Mouse (Mus musculus): ENCODE measurements around the gene Btbd3. TPM values are rescaled to one million over a fixed set of nuclear protein-coding genes. Genes with fewer than 3 reads are reported as not detected.

Gene Btbd3
- polyA plus RNA-seq, 1 experiment from 2014 or later = 25.6 TPM

DNA sequence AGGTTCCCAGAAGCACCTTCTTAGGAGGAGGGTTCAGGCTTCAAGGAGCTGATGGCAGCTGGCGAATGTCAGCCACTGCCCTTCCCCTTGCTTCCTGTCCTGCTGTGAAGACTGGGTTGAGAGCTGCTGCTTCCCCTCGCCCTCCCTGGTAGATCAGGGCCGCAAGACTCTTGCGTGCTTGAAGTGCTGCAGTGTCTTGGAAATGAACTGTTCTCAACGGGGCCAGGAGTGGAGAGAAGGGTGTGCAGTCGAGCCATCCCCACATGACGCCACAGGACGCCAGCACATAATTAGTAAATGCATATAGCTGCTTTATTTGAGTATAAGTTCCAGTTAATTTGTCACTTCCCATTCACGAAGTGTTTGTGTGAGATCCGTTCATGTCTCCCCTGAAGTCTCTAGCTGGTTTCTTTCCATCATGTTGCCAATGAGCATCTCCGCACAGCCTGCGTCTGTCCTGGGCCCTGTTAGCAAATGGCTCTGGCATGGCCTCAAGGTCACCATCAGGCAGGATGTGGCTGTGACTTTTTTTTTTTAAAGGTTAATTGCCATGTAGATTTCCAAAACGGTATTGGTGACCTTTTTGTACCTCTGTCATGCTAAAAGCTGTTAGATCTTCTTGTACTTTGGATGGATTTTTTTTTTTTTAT, 9.1 kb downstream of the Btbd3 start:
- H3K4me1 ChIP-seq = peaks cover 30% of the 10 kb centered on the region
- no peaks in the 10 kb centered on the region for H3K9me3 ChIP-seq
- no peaks in the 10 kb centered on the region for H3K27me3 ChIP-seq
- H3K4me2 ChIP-seq = no peak overlapping the region
- H3K4me3 ChIP-seq = no peak overlapping the region
- 36% methylated on average over 13 of the region's 13 CpGs for WGBS
- no peak for ATAC-seq (ENCODE audit: insufficient number of reproducible peaks, low FRiP score, low TSS enrichment, low read depth)
- no peak overlapping the region for H3K27ac ChIP-seq
- no peaks in the 10 kb centered on the region for H3K36me3 ChIP-seq
- H3K9ac ChIP-seq = no peak overlapping the region

DNA sequence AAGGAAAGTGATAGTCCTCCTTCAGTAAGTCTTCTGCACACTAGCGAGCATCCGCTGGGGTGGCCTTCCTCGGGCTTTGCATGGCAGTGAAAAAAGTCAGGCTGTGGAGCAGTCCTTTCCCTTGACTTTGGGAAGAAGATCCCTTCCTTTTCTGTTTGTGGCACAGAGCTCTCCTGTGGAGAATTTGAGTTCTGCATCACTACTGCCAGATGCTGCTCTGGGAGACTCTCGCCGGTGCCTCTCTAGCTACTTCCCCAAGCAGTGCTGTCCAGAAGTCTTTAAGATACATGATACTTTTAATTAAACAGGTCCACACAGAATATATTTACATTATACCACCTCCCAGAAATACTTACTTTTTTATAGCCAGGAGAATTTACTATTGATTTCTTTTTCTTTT, 10.3 kb downstream of the Btbd3 start:
- ATAC-seq (ENCODE audit: insufficient number of reproducible peaks, low FRiP score, low TSS enrichment, low read depth) = no peak
- Histone ChIP-seq H3K36me3 (no peaks in the 10 kb centered on the region), H3K4me2 (no peak overlapping the region), H3K27me3 (no peaks in the 10 kb centered on the region), H3K9ac (no peak overlapping the region), H3K9me3 (no peaks in the 10 kb centered on the region), H3K27ac (no peak overlapping the region), H3K4me3 (no peak overlapping the region), H3K4me1 (peaks cover 24% of the 10 kb centered on the region)
- WGBS = 67% methylated on average over 5 of the region's 5 CpGs

DNA sequence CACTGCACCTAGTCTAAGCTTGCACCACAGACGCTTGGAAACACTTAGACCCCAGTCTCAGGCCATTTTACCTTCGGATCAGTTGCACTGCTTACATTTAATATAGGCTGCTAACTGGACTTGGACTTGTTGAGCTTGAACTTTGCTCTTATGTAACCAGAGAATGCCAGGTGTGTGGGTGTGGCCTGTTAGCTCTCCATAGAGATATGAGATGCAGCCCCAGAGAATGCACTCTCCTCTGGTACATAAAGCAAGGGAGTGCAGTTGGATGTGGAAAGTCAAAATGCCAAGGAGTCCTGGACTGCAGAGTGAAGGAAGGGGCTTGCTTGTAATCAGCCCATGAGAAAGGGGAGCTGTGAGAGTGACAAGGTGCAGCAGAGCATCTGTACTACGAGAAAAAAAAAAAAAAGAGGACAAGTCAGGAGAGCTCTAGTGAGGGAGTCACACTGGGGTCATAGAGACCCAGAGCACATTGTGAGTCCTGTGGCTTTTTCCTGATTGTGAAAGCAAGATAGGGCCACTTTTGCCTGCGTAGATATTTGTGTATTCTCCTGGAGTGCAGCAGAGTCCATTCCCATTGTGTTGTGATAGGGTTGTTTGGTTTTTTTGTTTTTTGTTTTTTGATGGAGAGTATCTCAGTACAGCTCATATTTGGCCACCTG, 11.6 kb downstream of the Btbd3 start:
- WGBS = 56% methylated on average over 4 of the region's 4 CpGs
- H3K4me3 ChIP-seq = no peak overlapping the region
- H3K27me3 ChIP-seq = no peaks in the 10 kb centered on the region
- no peaks in the 10 kb centered on the region for H3K9me3 ChIP-seq
- ATAC-seq (ENCODE audit: insufficient number of reproducible peaks, low FRiP score, low TSS enrichment, low read depth) = no peak
- no peak overlapping the region for H3K27ac ChIP-seq
- no peak overlapping the region for H3K4me2 ChIP-seq
- no peak overlapping the region for H3K9ac ChIP-seq
- H3K36me3 ChIP-seq = no peaks in the 10 kb centered on the region
- peaks cover 28% of the 10 kb centered on the region for H3K4me1 ChIP-seq

DNA sequence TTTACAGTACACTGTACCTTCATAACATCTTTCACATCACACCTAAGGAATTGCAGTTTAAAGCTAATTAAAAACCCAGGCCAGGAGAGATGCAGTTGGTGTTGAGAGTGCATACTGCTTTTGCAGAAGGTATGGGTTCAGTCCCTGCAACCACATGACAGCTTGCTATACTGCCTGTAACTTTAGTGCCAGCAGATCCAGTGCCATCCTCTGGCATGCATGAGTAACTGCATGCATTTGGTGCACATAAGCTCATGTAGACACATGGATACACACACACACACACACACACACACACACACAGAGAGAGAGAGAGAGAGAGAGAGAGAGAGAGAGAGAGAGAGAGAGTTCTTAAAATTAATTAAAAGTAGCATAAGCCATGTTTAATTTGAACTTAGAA, 13.0 kb downstream of the Btbd3 start:
- Histone ChIP-seq H3K27ac (no peak overlapping the region), H3K27me3 (no peaks in the 10 kb centered on the region), H3K9me3 (no peaks in the 10 kb centered on the region), H3K4me3 (no peak overlapping the region), H3K36me3 (no peaks in the 10 kb centered on the region), H3K4me1 (peaks cover 28% of the 10 kb centered on the region), H3K9ac (no peak overlapping the region), H3K4me2 (no peak overlapping the region)
- no peak for ATAC-seq (ENCODE audit: insufficient number of reproducible peaks, low FRiP score, low TSS enrichment, low read depth)

DNA sequence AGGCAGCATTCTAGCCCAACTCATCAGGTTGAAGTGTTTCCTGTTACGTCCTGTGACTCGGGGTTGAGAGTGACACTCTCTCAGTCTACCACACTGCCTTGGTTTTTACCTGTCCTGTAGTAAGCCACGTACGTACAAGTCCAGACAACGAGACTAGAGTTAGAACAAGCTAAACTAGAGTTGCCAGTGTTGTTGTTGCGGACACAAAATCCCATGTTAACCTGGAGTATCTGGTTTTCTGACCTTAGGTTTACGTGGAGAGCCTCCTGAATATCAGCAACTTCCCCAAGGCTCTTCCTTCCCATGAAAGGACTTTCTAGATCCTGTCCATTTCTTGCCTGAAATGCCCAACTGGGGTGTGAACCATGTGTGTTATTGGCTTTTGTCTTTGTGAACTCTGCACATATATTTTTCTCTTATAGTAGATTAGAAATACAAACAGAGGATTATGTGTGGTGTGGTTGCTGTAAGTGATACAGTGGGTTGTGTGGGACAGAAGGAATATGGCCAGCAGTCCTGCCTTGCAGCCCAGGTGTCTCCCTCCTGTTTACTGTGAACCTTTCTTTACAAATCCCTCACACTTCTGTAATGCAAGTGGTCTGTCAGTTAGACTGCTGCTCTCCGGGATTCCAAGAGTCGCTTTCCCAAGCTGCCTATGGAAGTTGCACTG, 17.2 kb downstream of the Btbd3 start:
- H3K4me1 ChIP-seq = peaks cover 18% of the 10 kb centered on the region
- no peaks in the 10 kb centered on the region for H3K9me3 ChIP-seq
- WGBS = 75% methylated on average over 9 of the region's 9 CpGs

DNA sequence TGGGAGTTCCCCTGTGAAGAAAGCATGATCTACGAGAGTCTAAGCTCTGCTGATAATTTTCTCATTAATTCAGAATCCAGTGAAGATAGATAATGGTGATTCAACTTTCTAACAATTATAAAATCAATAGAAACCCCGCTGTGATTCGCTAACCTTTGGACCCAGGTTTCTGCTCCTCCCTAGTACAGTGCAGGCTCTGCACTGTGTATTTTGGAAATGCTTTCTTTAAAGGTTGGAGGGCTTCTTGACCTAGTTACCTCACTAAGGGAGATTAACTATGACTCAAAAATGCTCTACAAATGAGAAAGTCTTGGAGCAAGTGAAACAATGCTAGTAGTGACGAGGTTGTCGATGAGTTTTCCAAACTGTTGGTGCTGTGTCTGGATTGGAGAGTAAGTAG, 17.7 kb downstream of the Btbd3 start:
- no peaks in the 10 kb centered on the region for H3K27me3 ChIP-seq
- ATAC-seq (ENCODE audit: insufficient number of reproducible peaks, low FRiP score, low TSS enrichment, low read depth) = no peak
- WGBS = 83% methylated on average over 5 of the region's 5 CpGs
- H3K9me3 ChIP-seq = no peaks in the 10 kb centered on the region
- H3K4me3 ChIP-seq = no peak overlapping the region
- H3K27ac ChIP-seq = no peak overlapping the region
- H3K4me2 ChIP-seq = no peak overlapping the region
- no peak overlapping the region for H3K9ac ChIP-seq
- H3K4me1 ChIP-seq = peaks cover 23% of the 10 kb centered on the region
- H3K36me3 ChIP-seq = no peaks in the 10 kb centered on the region

More for the DNA sequence above, 17.2 kb downstream of the Btbd3 start:
- Histone ChIP-seq H3K4me3 (no peak overlapping the region), H3K4me2 (no peak overlapping the region), H3K9ac (no peak overlapping the region), H3K27ac (no peak overlapping the region), H3K27me3 (no peaks in the 10 kb centered on the region), H3K36me3 (no peaks in the 10 kb centered on the region)
- no peak for ATAC-seq (ENCODE audit: insufficient number of reproducible peaks, low FRiP score, low TSS enrichment, low read depth)

DNA sequence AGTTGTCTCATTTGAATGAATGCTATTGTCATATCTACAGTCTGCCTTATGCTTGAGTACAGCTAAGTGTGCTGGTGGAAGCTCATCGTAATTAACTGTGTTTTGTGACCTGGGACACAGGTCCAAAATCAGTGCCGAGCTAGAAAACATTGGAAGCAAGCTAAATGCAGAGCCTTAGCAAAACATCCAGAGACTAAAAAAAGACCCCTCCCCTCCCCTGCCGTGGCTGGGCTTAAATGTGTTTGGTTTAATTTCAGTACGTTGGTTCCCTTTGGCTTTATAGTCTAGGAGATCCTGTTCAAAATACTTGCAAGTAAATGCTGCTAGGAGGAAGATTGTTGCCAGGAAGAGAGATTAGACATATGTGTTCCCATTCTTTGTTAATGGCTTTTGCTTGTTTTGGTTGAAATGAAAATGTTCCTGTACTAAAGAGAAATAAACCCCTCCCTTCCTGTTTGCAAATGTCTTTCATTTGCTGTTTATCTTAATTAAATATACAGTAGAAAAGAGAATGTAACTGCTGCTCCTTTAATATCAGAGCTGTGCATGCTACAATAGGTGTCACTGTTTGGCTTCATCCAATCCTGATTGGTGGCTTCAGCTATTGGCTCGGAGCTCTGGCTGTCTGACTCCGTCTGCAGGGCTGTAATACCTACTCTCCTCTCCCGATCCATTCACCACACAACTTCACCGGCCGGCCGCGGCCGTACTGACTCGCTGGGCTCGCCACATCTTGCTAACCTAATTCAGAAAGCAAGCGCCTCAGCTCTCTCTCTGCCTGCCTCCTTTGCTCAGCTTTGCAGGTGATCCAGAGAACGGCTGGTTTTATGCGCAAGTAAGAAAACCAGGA, 21.7 kb downstream of the Btbd3 start:
- peak; percentile 79 for ATAC-seq (ENCODE audit: insufficient number of reproducible peaks, low FRiP score, low TSS enrichment, low read depth)
- H3K4me3 ChIP-seq = peak overlapping the region; percentile 47
- H3K27ac ChIP-seq = peak overlapping the region; percentile 90
- H3K4me2 ChIP-seq = peak overlapping the region; percentile 50
- no peaks in the 10 kb centered on the region for H3K27me3 ChIP-seq
- 8% methylated on average over 17 of the region's 17 CpGs for WGBS
- H3K36me3 ChIP-seq = no peaks in the 10 kb centered on the region
- peak overlapping the region; percentile 32 for H3K9ac ChIP-seq
- H3K9me3 ChIP-seq = no peaks in the 10 kb centered on the region
- H3K4me1 ChIP-seq = peaks cover 32% of the 10 kb centered on the region

DNA sequence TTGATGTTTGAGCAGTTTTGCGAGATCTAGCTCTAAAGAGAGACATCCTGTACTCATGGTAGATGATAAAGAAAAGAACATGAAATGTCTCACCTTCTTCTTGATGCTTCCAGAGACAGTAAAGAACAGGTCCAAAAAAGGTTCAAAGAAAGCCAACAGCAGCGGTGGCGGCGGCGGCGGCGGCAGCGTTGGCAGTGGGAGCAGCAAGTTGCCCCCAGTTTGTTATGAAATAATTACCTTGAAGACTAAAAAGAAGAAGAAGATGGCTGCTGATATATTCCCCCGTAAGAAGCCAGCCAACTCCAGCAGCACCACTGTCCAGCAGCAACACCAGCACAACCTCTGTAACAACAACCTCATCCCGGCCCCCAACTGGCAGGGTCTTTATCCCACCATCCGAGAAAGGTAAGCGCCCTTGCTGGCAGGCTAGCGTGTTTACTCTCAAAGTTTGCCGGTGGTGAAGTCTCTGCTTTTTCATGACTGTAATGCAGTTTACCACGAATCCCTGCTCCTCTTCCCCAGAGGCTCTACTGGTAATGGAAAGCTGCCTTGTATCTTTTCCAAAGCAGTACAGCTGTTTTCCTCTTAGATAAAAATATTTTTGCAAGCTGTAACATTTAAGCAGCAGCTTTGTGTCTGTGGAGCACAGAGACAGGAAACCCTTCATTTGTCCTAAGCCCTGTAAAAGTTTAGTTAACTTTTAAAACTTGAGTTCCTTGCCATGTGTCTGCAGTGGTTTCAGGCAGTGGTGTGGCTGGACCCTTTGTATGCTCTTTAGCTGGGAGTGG, 22.7 kb downstream of the Btbd3 start:
- Histone ChIP-seq H3K27me3 (no peaks in the 10 kb centered on the region), H3K27ac (peak overlapping the region; percentile 90), H3K4me2 (peak overlapping the region; percentile 50), H3K4me3 (peak overlapping the region; percentile 47), H3K36me3 (peaks cover 9% of the 10 kb centered on the region), H3K9me3 (no peaks in the 10 kb centered on the region), H3K4me1 (peaks cover 32% of the 10 kb centered on the region), H3K9ac (peak overlapping the region; percentile 32)
- WGBS = 43% methylated on average over 15 of the region's 15 CpGs
- no peak for ATAC-seq (ENCODE audit: insufficient number of reproducible peaks, low FRiP score, low TSS enrichment, low read depth)

DNA sequence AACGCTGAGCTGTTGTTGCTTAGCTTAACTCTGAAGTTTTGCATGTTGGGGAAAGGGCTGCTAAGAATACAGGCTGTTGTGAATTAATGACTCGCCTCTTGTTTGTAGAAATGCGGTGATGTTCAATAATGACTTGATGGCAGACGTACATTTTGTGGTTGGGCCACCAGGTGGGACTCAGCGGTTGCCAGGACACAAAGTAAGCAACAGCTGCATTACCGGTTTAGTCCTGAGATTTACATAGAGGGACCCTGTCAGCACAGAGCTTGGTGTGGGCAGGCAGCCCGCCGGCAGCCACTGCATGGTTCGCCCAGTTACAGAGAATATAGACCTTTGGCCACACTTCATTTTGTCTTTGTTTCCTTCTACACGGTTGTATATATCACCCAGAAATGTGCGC, 23.3 kb downstream of the Btbd3 start:
- peaks cover 14% of the 10 kb centered on the region for H3K36me3 ChIP-seq
- peak overlapping the region; percentile 50 for H3K4me2 ChIP-seq
- peak overlapping the region; percentile 32 for H3K9ac ChIP-seq
- 19% methylated on average over 11 of the region's 11 CpGs for WGBS
- H3K27ac ChIP-seq = peak overlapping the region; percentile 90
- H3K27me3 ChIP-seq = no peaks in the 10 kb centered on the region
- H3K9me3 ChIP-seq = no peaks in the 10 kb centered on the region
- no peak; the same call in 1 of the 2 replicates for ATAC-seq (ENCODE audit: insufficient number of reproducible peaks, low FRiP score, low TSS enrichment, low read depth)
- H3K4me1 ChIP-seq = peaks cover 32% of the 10 kb centered on the region
- H3K4me3 ChIP-seq = peak overlapping the region; percentile 47

DNA sequence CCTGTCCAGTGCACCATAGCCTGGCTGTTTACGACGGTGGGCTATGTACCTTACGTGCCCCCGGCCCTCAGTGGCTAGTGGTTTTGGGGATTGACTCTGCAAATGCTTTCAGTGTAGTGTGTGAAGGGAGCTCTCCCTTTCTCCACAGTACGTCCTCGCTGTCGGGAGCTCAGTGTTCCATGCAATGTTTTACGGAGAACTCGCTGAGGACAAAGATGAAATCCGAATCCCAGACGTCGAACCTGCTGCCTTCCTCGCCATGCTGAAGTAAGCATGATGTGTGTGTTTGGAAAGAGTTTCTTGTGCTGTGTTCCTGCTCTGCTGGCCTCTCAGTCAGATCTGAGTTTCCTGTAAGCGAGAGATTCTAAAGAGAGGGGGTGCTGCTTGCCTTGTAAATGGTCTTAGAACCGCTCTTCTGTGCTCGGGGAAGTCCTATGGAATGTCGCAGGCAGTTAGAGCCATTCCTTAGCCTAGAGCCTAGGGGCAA, 23.9 kb downstream of the Btbd3 start:
- Histone ChIP-seq H3K27ac (peak overlapping the region; percentile 90), H3K9ac (peak overlapping the region; percentile 32), H3K27me3 (no peaks in the 10 kb centered on the region), H3K4me2 (peak overlapping the region; percentile 50), H3K36me3 (peaks cover 18% of the 10 kb centered on the region), H3K9me3 (no peaks in the 10 kb centered on the region), H3K4me1 (peaks cover 32% of the 10 kb centered on the region), H3K4me3 (peak overlapping the region; percentile 47)
- ATAC-seq (ENCODE audit: insufficient number of reproducible peaks, low FRiP score, low TSS enrichment, low read depth) = no peak
- WGBS = 27% methylated on average over 17 of the region's 17 CpGs

Data from limb, embryonic 15.5 days (tissue).